Mouse (Mus musculus) heart, embryonic 14.5 days (tissue): ENCODE data around the gene Kmt2b. TPM values are rescaled to one million over a fixed set of nuclear protein-coding genes. Genes with fewer than 3 reads are reported as not detected.

ENCODE experiments used
- microRNA-seq: library from miRNA; unstranded; fragments of <30 nt; microRNA quantifications from one replicate; pipeline ENCODE4, GENCODE M21; 2016
- polyA plus RNA-seq: library from polyadenylated mRNA; unstranded; fragments of >200 nt; fragmentation: Nextera tagmentation; extraction: Ambion mirVana; gene quantifications from 2 replicates; pipeline ENCODE4 v1.2.1, GENCODE M21; 2014

The Kmt2b gene
- polyA plus RNA-seq, 1 experiment from 2014 or later, result 9.7 TPM

Small RNAs within 50 kb of the gene (microRNA-seq; reads per million reads assigned to microRNA genes)
- gene Gm38670 (2.5 reads per million), gene Mir3569 (not detected)

Other genes with a start within 250 kb of the Kmt2b start
- 0.86 and 1.3 TPM in 2 replicates for gene Lrfn3, start 226.0 kb downstream of the Kmt2b start, polyA plus RNA-seq
- 37.1 and 44.5 TPM in 2 replicates for gene Tyrobp, start 175.0 kb downstream of the Kmt2b start, polyA plus RNA-seq
- 0.54 and 0.89 TPM in 2 replicates for gene Hcst, start 168.9 kb downstream of the Kmt2b start, polyA plus RNA-seq
- 1.00 and 1.1 TPM in 2 replicates for gene Nfkbid, start 167.0 kb downstream of the Kmt2b start, polyA plus RNA-seq
- 14.7 and 21.2 TPM in 2 replicates for gene Aplp1, start 143.2 kb downstream of the Kmt2b start, polyA plus RNA-seq
- gene Kirrel2, start 131.0 kb downstream of the Kmt2b start, polyA plus RNA-seq, result 0.05 and 0.26 TPM in 2 replicates
- gene Nphs1, start 130.4 kb downstream of the Kmt2b start, polyA plus RNA-seq, result 0.08 and 0.14 TPM in 2 replicates
- gene Prodh2, start 95.1 kb downstream of the Kmt2b start, polyA plus RNA-seq, result not detected in 2 replicates
- 7.2 and 9.0 TPM in 2 replicates for gene Arhgap33, start 53.7 kb downstream of the Kmt2b start, polyA plus RNA-seq
- gene Hspb6, start 36.5 kb downstream of the Kmt2b start, polyA plus RNA-seq, result 141 and 155 TPM in 2 replicates
- 11.0 and 11.6 TPM in 2 replicates for gene Proser3, start 36.4 kb downstream of the Kmt2b start, polyA plus RNA-seq
- 27.4 and 31.3 TPM in 2 replicates for gene Lin37, start 28.9 kb downstream of the Kmt2b start, polyA plus RNA-seq
- 110 and 115 TPM in 2 replicates for gene U2af1l4, start 25.4 kb downstream of the Kmt2b start, polyA plus RNA-seq
- gene Gm49396, start 25.4 kb downstream of the Kmt2b start, polyA plus RNA-seq, result 5.0 and 5.3 TPM in 2 replicates
- gene Psenen, start 25.1 kb downstream of the Kmt2b start, polyA plus RNA-seq, result 101 and 107 TPM in 2 replicates
- 2.4 and 2.7 TPM in 2 replicates for gene Igflr1, start 23.3 kb downstream of the Kmt2b start, polyA plus RNA-seq
- gene Zbtb32, start 10.2 kb upstream of the Kmt2b start, polyA plus RNA-seq, result 0.11 and 0.19 TPM in 2 replicates
- gene Upk1a, start 24.1 kb upstream of the Kmt2b start, polyA plus RNA-seq, result 0.32 TPM in 1 of 2 replicates, not detected in the other
- 2,519 and 2,589 TPM in 2 replicates for gene Cox6b1, start 37.4 kb upstream of the Kmt2b start, polyA plus RNA-seq
- 0.19 TPM in 1 of 2 replicates, not detected in the other for gene Etv2, start 47.1 kb upstream of the Kmt2b start, polyA plus RNA-seq
- 72.5 and 75.5 TPM in 2 replicates for gene Rbm42, start 61.6 kb upstream of the Kmt2b start, polyA plus RNA-seq
- gene Haus5, start 76.3 kb upstream of the Kmt2b start, polyA plus RNA-seq, result 26.1 and 27.6 TPM in 2 replicates
- not detected in 2 replicates for gene Pmis2, start 82.9 kb upstream of the Kmt2b start, polyA plus RNA-seq
- 1.3 and 2.8 TPM in 2 replicates for gene 2200002J24Rik, start 110.2 kb upstream of the Kmt2b start, polyA plus RNA-seq
- gene Atp4a, start 123.5 kb upstream of the Kmt2b start, polyA plus RNA-seq, result 0.22 and 0.42 TPM in 2 replicates
- 205 and 215 TPM in 2 replicates for gene Tmem147, start 140.8 kb upstream of the Kmt2b start, polyA plus RNA-seq
- 0.43 and 0.44 TPM in 2 replicates for gene Gapdhs, start 155.0 kb upstream of the Kmt2b start, polyA plus RNA-seq
- gene Sbsn, start 162.7 kb upstream of the Kmt2b start, polyA plus RNA-seq, result 0.57 and 0.84 TPM in 2 replicates
- 0.81 and 1.5 TPM in 2 replicates for gene Dmkn, start 175.0 kb upstream of the Kmt2b start, polyA plus RNA-seq
- gene Krtdap, start 199.2 kb upstream of the Kmt2b start, polyA plus RNA-seq, result 1.1 TPM in 1 of 2 replicates, not detected in the other
- 0.16 TPM in 1 of 2 replicates, not detected in the other for gene Ffar2, start 235.0 kb upstream of the Kmt2b start, polyA plus RNA-seq